Mouse (Mus musculus) limb, embryonic 12.5 days (tissue): ENCODE measurements around the gene 2310003L06Rik. TPM values are rescaled to one million over a fixed set of nuclear protein-coding genes. Genes with fewer than 3 reads are reported as not detected.

Experiments
- ATAC-seq: fragments of 200-750 bp; cut with Nextera tagmentation; 2 replicates; pipeline ENCODE4 v1.8.0; 2017; ENCODE audit warnings: low read depth, moderate TSS enrichment; ENCODE audit not compliant: insufficient number of reproducible peaks, insufficient read depth, low FRiP score, low TSS enrichment
- H3K27ac ChIP-seq: fragments of 300-500 bp; sonication (generic); 2 replicates; pipeline ENCODE4 v1.5.1; 2016; ENCODE audit warnings: mild to moderate bottlenecking, moderate library complexity
- H3K27me3 ChIP-seq: fragments of 300-500 bp; sonication (generic); 2 replicates; pipeline ENCODE4 v1.6.1; 2016; ENCODE audit warnings: mild to moderate bottlenecking, moderate library complexity
- H3K36me3 ChIP-seq: fragments of 300-500 bp; sonication (generic); 2 replicates; pipeline ENCODE4 v1.6.1; 2016; ENCODE audit warnings: mild to moderate bottlenecking, moderate library complexity
- H3K4me1 ChIP-seq: fragments of 300-500 bp; sonication (generic); replicated peaks from 2 replicates; pipeline ENCODE4 v1.6.1; 2016
- H3K4me2 ChIP-seq: fragments of 300-500 bp; sonication (generic); 2 replicates; pipeline ENCODE4 v1.6.1; 2016; ENCODE audit warnings: mild to moderate bottlenecking, moderate library complexity
- H3K4me3 ChIP-seq: fragments of 300-500 bp; sonication (generic); replicated peaks from 2 replicates; pipeline ENCODE4 v1.5.1; 2016; ENCODE audit warnings: mild to moderate bottlenecking
- H3K9ac ChIP-seq: fragments of 300-500 bp; sonication (generic); replicated peaks from 2 replicates; pipeline ENCODE4 v1.6.1; 2016; ENCODE audit warnings: mild to moderate bottlenecking, moderate library complexity
- H3K9me3 ChIP-seq: fragments of 300-500 bp; sonication (generic); 2 replicates; pipeline ENCODE4 v1.6.1; 2016; ENCODE audit warnings: mild to moderate bottlenecking, moderate library complexity
- WGBS: fragments of 180-500 bp; shearing (Covaris S2); methylation state at CpG from one replicate; pipeline ENCODE4 v1.1.7; 2016; 5-methylcytosine and 5-hydroxymethylcytosine counted together
- polyA plus RNA-seq: library from polyadenylated mRNA; unstranded; fragments of >200 nt; fragmentation: Nextera tagmentation; extraction: Ambion mirVana; gene quantifications from 2 replicates; pipeline ENCODE4 v1.2.1, GENCODE M21; 2016

2310003L06Rik gene
- not detected in 2 replicates for polyA plus RNA-seq

- Histone ChIP-seq H3K27ac (no peak within 1 kb of the TSS), H3K9ac (no peak within 1 kb of the TSS), H3K4me1 (no peaks in the 10 kb centered on the region), H3K27me3 (no peaks in the 10 kb centered on the region), H3K36me3 (no peaks in the 10 kb centered on the region), H3K4me2 (no peak within 1 kb of the TSS), H3K4me3 (no peak within 1 kb of the TSS), H3K9me3 (no peaks in the 10 kb centered on the region)
- ATAC-seq, result no peak
- WGBS, result 66% methylated on average over 2 of the region's 2 CpGs
Observed at GRCm38 (mm10) chr5:87969201-87969600, at the start of gene 2310003L06Rik, which contains the start of gene Gm28434. 2310003L06Rik (plus strand) TSS chr5:87969459. Gm28434 (plus strand) TSS chr5:87969517.

- Histone ChIP-seq H3K27me3 (no peaks in the 10 kb centered on the region), H3K9ac (no peak within 1 kb of the TSS), H3K9me3 (no peaks in the 10 kb centered on the region), H3K4me3 (no peak within 1 kb of the TSS), H3K4me1 (0 out of 2 replicates have a peak, but pooled peaks cover 8% of the 10 kb centered on the region), H3K4me2 (no peak within 1 kb of the TSS), H3K27ac (no peak within 1 kb of the TSS), H3K36me3 (no peaks in the 10 kb centered on the region)
- ATAC-seq, result no peak
- 23% methylated on average over 5 of the region's 5 CpGs for WGBS
Observed at GRCm38 (mm10) chr5:87925372-87925771, 43.9 kb upstream of the 2310003L06Rik start, which contains the start of gene Csn3. Csn3 (plus strand) TSS chr5:87925579.

GRCm38 (mm10) chr5:87931603-87932002 lies 37.7 kb upstream of the 2310003L06Rik start:
- WGBS, result 53% methylated on average over 1 of the region's 1 CpGs
- Histone ChIP-seq H3K4me3 (no peak overlapping the region), H3K27ac (no peak overlapping the region), H3K9me3 (no peaks in the 10 kb centered on the region), H3K36me3 (no peaks in the 10 kb centered on the region), H3K9ac (no peak overlapping the region), H3K4me2 (no peak overlapping the region), H3K27me3 (no peaks in the 10 kb centered on the region), H3K4me1 (no peaks in the 10 kb centered on the region)
- ATAC-seq, result no peak

- Histone ChIP-seq H3K4me2 (no peak overlapping the region), H3K4me3 (no peak overlapping the region), H3K4me1 (no peaks in the 10 kb centered on the region), H3K36me3 (no peaks in the 10 kb centered on the region), H3K27me3 (no peaks in the 10 kb centered on the region), H3K9ac (no peak overlapping the region), H3K9me3 (no peaks in the 10 kb centered on the region), H3K27ac (no peak overlapping the region)
- no peak for ATAC-seq
- WGBS, result 49% methylated on average over 3 of the region's 3 CpGs
Observed at GRCm38 (mm10) chr5:87940752-87941151, 28.5 kb upstream of the 2310003L06Rik start.

GRCm38 (mm10) chr5:87942515-87942914 lies 26.7 kb upstream of the 2310003L06Rik start:
- H3K4me3 ChIP-seq, result no peak overlapping the region
- H3K27ac ChIP-seq, result no peak overlapping the region
- H3K4me2 ChIP-seq, result no peak overlapping the region
- H3K9me3 ChIP-seq, result no peaks in the 10 kb centered on the region
- H3K9ac ChIP-seq, result no peak overlapping the region
- no peaks in the 10 kb centered on the region for H3K4me1 ChIP-seq
- ATAC-seq, result no peak
- no peaks in the 10 kb centered on the region for H3K27me3 ChIP-seq
- H3K36me3 ChIP-seq, result no peaks in the 10 kb centered on the region

- Histone ChIP-seq H3K9ac (no peak overlapping the region), H3K9me3 (no peaks in the 10 kb centered on the region), H3K36me3 (no peaks in the 10 kb centered on the region), H3K27me3 (no peaks in the 10 kb centered on the region), H3K4me2 (no peak overlapping the region), H3K4me1 (no peaks in the 10 kb centered on the region), H3K4me3 (no peak overlapping the region), H3K27ac (no peak overlapping the region)
- no peak for ATAC-seq
Observed at GRCm38 (mm10) chr5:87951836-87952235, 17.4 kb upstream of the 2310003L06Rik start.

GRCm38 (mm10) chr5:87979139-87979538 lies 9.9 kb downstream of the 2310003L06Rik start, which contains the start of gene Cabs1:
Cabs1 (plus strand) TSS chr5:87979439.
- Histone ChIP-seq H3K27me3 (no peaks in the 10 kb centered on the region), H3K27ac (no peak within 1 kb of the TSS), H3K9me3 (no peaks in the 10 kb centered on the region), H3K9ac (no peak within 1 kb of the TSS), H3K4me1 (no peaks in the 10 kb centered on the region), H3K36me3 (no peaks in the 10 kb centered on the region), H3K4me2 (no peak within 1 kb of the TSS), H3K4me3 (no peak within 1 kb of the TSS)
- WGBS, result 80% methylated on average over 3 of the region's 3 CpGs
- ATAC-seq, result no peak

GRCm38 (mm10) chr5:87982468-87983214 lies 13.4 kb downstream of the 2310003L06Rik start:
- no peak overlapping the region for H3K9ac ChIP-seq
- ATAC-seq, result peak; percentile 52; the same call in 1 of the 2 replicates
- no peaks in the 10 kb centered on the region for H3K9me3 ChIP-seq
- H3K4me2 ChIP-seq, result no peak overlapping the region
- no peaks in the 10 kb centered on the region for H3K36me3 ChIP-seq
- no peak overlapping the region for H3K4me3 ChIP-seq
- no peaks in the 10 kb centered on the region for H3K27me3 ChIP-seq
- WGBS, result 55% methylated on average over 3 of the region's 3 CpGs
- H3K4me1 ChIP-seq, result no peaks in the 10 kb centered on the region
- no peak overlapping the region for H3K27ac ChIP-seq

GRCm38 (mm10) chr5:88002249-88002648 lies 33.0 kb downstream of the 2310003L06Rik start, which contains the start of gene Smr3a:
Smr3a (plus strand) TSS chr5:88002549.
- Histone ChIP-seq H3K27me3 (no peaks in the 10 kb centered on the region), H3K4me3 (no peak within 1 kb of the TSS), H3K9me3 (no peaks in the 10 kb centered on the region), H3K4me1 (no peaks in the 10 kb centered on the region), H3K36me3 (no peaks in the 10 kb centered on the region), H3K4me2 (no peak within 1 kb of the TSS), H3K27ac (no peak within 1 kb of the TSS), H3K9ac (no peak within 1 kb of the TSS)
- no peak for ATAC-seq
- 83% methylated on average over 3 of the region's 3 CpGs for WGBS

GRCm38 (mm10) chr5:88005241-88005640 lies 36.0 kb downstream of the 2310003L06Rik start:
- Histone ChIP-seq H3K36me3 (no peaks in the 10 kb centered on the region), H3K4me3 (no peak overlapping the region), H3K9ac (no peak overlapping the region), H3K27me3 (no peaks in the 10 kb centered on the region), H3K4me1 (no peaks in the 10 kb centered on the region), H3K4me2 (no peak overlapping the region), H3K9me3 (no peaks in the 10 kb centered on the region), H3K27ac (no peak overlapping the region)
- ATAC-seq, result no peak
